Mouse (Mus musculus) olfactory bulb, adult 2 months (tissue): ENCODE measurements at regions not wholly inside any gene's neighbourhood (a gene's known extent, or its start where the extent isn't known, plus 50 kb on each side); places are given as distances from the start of the nearest gene placed in this dataset.

ENCODE experiments used
- H3K27ac ChIP-seq: fragments of 200-500 bp; 2 replicates; pipeline ENCODE4 v1.5.1; 2012; ENCODE audit warnings: low read depth, low read length; ENCODE audit not compliant: insufficient read depth
- H3K4me1 ChIP-seq: fragments of 200-500 bp; 2 replicates; pipeline ENCODE4 v1.6.1; 2012; ENCODE audit warnings: low read length; ENCODE audit not compliant: control insufficient read depth, insufficient read depth
- H3K4me3 ChIP-seq: fragments of 200-500 bp; 2 replicates; pipeline ENCODE4 v1.5.1; 2012; ENCODE audit warnings: mild to moderate bottlenecking, low read depth, low read length, moderate library complexity; ENCODE audit not compliant: insufficient read depth
- CTCF ChIP-seq: fragments of 200-500 bp; IDR thresholded peaks from 2 replicates; pipeline ENCODE4 v1.5.1; 2012; ENCODE audit warnings: low read depth, mild to moderate bottlenecking, low read length, moderate library complexity; ENCODE audit not compliant: insufficient read depth
- POLR2A ChIP-seq: fragments of 200-500 bp; IDR thresholded peaks from 2 replicates; pipeline ENCODE4 v1.6.1; 2012; ENCODE audit warnings: mild to moderate bottlenecking, low read depth, low read length, moderate library complexity; ENCODE audit not compliant: insufficient read depth
- WGBS: fragments of 180-500 bp; shearing (Covaris S2); methylation state at CpG from one replicate; pipeline ENCODE4 v1.1.7; 2018; 5-methylcytosine and 5-hydroxymethylcytosine counted together

DNA sequence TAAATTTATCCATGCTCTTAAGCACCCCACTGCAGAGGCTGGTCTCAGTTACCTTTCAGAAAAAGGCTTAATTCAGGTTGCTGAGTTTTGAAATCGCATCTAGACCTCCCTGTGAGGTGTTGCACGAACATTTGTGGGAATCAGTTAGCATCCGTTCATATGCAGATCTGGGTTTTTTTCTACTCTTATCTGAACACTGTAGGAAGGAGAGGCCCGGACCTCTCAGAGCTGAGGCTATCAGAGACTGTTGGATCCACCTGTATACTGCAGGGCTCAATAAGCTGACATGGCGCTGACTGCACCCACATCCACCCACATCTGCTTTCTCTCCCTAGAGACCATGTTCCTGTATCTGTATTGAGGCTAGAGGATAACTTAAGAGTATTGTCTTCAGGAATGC, 1240.4 kb upstream of the A1bg start:
- no peak for TF ChIP-seq CTCF
- no peak for TF ChIP-seq POLR2A
- Histone ChIP-seq H3K4me3 (no peak overlapping the region), H3K4me1 (no peaks in the 10 kb centered on the region), H3K27ac (no peak overlapping the region)
- WGBS: 92% methylated on average over 5 of the region's 5 CpGs

DNA sequence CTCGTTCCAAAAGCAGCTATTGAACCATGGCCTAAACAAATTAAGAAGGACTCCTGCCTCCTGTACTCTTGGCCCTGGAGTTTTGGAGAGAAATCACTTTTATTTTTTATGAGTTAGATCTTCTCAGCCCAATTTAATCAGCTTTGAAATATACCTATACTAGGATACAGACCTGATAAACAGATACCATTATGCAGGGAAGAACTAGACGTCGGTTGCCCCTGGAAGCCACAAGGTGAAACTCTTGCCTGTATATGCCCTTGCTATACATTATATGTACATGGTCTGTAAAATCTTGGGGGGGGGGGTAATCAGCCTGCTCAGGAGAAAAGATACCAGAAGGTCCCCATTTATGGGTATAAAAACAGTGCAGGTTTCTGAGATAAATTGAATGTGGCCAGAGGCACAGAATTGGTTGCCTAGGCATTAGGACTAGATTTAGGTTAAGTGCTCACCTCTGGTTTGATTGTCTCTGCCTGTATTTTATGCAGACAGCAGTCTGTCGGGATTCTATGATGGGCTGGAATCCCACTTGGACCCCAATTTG, 1239.9 kb upstream of the A1bg start:
- TF ChIP-seq CTCF (no peak), POLR2A (no peak)
- Histone ChIP-seq H3K4me3 (no peak overlapping the region), H3K4me1 (no peaks in the 10 kb centered on the region), H3K27ac (no peak overlapping the region)
- 91% methylated on average over 4 of the region's 4 CpGs for WGBS

DNA sequence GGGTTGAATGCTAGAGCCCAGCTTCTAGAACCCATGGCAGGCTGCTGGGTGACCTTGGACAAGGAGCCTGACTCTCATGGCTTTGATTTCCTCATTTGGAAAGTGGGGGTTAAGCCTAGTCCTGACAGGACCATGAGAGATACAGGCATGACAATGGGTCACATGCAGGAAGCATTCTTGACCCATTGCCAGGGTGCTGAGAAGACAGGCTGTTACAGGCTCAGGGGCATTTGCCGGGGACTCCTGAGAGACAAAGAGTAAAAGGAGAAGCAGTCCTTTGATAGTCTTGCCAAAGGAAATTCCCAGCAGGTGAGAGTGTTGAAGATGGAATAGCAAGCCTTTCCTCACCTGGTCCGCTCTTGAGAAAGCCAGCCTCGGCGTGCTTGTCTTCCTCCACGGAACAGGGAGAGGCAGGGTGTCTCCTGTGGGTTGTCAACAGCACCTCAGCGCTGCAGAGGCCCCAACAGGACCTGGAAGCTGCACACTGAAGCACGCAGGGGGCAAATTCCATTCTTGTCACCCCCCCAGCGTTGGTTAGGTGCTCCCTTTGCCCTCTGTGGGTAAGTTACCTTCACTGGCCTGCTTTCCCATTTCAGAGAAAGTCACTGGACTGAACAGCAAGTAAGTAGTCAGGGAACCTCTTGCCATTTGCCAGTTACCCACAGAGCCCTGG, 1239.3 kb upstream of the A1bg start:
- H3K27ac ChIP-seq: no peak overlapping the region
- 72% methylated on average over 8 of the region's 8 CpGs for WGBS
- H3K4me3 ChIP-seq: no peak overlapping the region
- no peaks in the 10 kb centered on the region for H3K4me1 ChIP-seq
- TF ChIP-seq CTCF (no peak), POLR2A (no peak)

GRCm38 (mm10) chr15:62161061-62161460, 1238.2 kb upstream of the A1bg start:
- Histone ChIP-seq H3K4me3 (no peak overlapping the region), H3K4me1 (no peaks in the 10 kb centered on the region), H3K27ac (no peak overlapping the region)
- 96% methylated on average over 8 of the region's 8 CpGs for WGBS
- no peak for TF ChIP-seq CTCF
- TF ChIP-seq POLR2A: no peak

DNA sequence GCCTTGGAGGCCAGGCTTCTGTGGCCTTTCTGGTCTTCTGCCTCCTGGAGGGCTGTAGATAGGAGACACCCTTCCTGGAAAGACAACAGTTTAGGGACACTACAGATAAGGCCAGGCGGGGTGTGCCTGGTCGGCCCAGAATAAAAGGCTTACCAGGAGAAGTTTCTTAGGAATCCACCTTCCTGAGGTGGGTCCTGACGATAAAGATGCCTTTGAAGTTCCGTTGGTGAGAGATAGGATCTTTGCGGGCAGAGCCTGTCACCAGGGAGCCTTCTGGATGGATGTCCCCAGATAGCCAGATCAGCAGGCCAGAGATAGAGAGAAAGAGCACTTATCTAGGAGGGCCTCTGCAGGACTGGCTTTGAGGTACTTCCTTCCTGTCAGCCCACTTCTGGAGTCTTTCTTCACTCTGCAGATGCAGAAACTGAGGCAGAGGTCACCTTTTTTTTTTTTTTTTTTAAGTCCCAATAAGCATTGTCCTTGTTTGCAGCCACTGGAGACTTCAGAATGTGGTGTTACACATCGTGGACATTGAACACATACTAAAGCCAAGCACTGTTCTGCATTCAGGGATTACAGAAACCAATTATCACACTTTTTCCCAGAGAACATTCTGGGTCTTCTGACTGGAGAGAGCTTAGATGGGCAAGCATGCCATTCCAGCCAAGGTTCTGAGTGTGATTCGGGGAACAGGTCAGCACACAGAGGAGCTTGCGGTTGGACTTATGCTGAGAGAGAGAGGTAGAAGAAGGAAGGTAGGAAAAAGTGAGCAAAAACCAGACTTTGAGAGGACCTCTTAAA, 1236.3 kb upstream of the A1bg start:
- Histone ChIP-seq H3K4me1 (no peaks in the 10 kb centered on the region), H3K4me3 (no peak overlapping the region), H3K27ac (no peak overlapping the region)
- TF ChIP-seq CTCF: no peak
- no peak for TF ChIP-seq POLR2A
- 94% methylated on average over 8 of the region's 8 CpGs for WGBS

DNA sequence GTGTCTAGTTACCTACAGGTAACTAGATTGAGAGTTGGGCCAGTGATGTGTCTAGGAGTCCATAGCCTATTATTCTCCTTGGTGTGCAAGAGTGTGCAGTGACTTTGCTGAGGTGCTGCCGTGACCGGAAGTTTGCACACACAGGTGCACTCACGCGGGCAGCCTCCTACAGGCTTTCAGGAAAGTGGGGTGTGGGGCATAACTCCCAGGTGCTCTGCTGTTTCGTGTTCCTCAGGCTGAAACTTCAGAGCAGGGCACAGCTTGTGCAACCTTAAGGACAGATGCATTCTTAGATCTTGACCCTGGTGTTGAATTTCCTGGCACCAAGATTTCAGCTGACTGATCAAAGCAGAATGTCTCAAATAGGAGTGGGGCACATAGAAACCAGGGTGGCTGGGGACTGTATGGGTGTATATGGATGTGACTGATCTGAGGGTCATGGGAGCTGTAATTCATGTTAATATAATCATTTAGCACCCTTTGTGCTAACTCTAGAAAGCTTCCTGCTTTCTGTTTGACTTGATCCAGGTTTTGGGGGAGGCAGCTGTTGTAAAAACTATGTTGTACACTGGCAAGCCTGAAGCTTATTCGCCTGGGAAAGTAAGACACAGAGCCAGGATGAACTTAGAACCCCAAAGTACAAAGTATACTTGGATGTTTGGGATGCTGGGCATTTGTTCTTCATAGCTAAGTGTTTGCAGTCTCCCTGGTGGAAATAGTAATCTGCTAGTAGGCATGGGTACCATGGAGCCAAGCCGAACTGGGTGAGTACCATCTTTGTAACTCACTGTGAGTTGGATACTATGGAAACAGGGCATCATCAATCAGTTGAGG, 1234.6 kb upstream of the A1bg start:
- Histone ChIP-seq H3K27ac (no peak overlapping the region), H3K4me3 (no peak overlapping the region), H3K4me1 (no peaks in the 10 kb centered on the region)
- WGBS: 94% methylated on average over 7 of the region's 7 CpGs
- no peak for TF ChIP-seq CTCF
- TF ChIP-seq POLR2A: no peak

GRCm38 (mm10) chr15:62153222-62153621, 1230.4 kb upstream of the A1bg start:
- 70% methylated on average over 9 of the region's 9 CpGs for WGBS

DNA sequence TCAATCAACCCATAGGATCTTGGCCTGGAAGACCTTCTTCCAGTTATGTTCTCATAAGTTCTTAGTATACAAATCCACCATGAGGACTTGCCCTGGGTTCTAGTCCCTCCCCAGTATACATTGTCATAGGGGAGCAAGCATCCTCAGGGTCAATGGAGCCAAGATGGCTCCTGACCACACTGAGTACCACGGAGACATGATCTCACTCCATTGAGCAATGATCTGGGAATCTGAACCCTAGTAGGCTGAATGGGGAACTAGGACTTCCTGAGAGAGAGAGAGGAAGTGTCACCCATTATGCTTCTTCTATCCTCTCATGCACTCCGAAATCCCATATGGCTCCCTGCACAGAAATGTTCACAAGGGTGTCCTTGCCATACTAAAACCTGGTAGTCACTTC, 1229.3 kb upstream of the A1bg start:
- WGBS: 96% methylated on average over 2 of the region's 2 CpGs
- no peak overlapping the region for H3K4me3 ChIP-seq
- TF ChIP-seq CTCF (no peak), POLR2A (no peak)
- no peaks in the 10 kb centered on the region for H3K4me1 ChIP-seq
- no peak overlapping the region for H3K27ac ChIP-seq

More at GRCm38 (mm10) chr15:62153222-62153621, 1230.4 kb upstream of the A1bg start:
- TF ChIP-seq POLR2A (no peak), CTCF (no peak)
- Histone ChIP-seq H3K4me3 (no peak overlapping the region), H3K4me1 (no peaks in the 10 kb centered on the region), H3K27ac (no peak overlapping the region)
